Mouse (Mus musculus) neural tube, embryonic 14.5 days (tissue): ENCODE measurements around the gene Fndc3b. TPM values are rescaled to one million over a fixed set of nuclear protein-coding genes. Genes with fewer than 3 reads are reported as not detected.

Experiments
- ATAC-seq: fragments of 200-750 bp; cut with Nextera tagmentation; 2 replicates; pipeline ENCODE4 v1.8.0; 2017; ENCODE audit warnings: low read depth, mild to moderate bottlenecking, moderate TSS enrichment, moderate library complexity
- H3K27ac ChIP-seq: fragments of 300-500 bp; sonication (generic); 2 replicates; pipeline ENCODE4 v1.5.1; 2014; ENCODE audit warnings: low read depth, mild to moderate bottlenecking, control low read depth, low read length, moderate library complexity, mixed read lengths
- H3K27me3 ChIP-seq: fragments of 300-500 bp; sonication (generic); 2 replicates; pipeline ENCODE4 v1.6.1; 2014; ENCODE audit warnings: low read length; ENCODE audit not compliant: control insufficient read depth, insufficient read depth
- H3K36me3 ChIP-seq: fragments of 300-500 bp; sonication (generic); 2 replicates; pipeline ENCODE4 v1.6.1; 2014; ENCODE audit warnings: low read length, mixed read lengths; ENCODE audit not compliant: control insufficient read depth, insufficient read depth
- H3K4me1 ChIP-seq: fragments of 300-500 bp; sonication (generic); 2 replicates; pipeline ENCODE4 v1.6.1; 2014; ENCODE audit warnings: low read length; ENCODE audit not compliant: control insufficient read depth, insufficient read depth
- H3K4me2 ChIP-seq: fragments of 300-500 bp; sonication (generic); 2 replicates; pipeline ENCODE4 v1.6.1; 2014; ENCODE audit warnings: mild to moderate bottlenecking, low read depth, low read length, control low read depth
- H3K4me3 ChIP-seq: fragments of 300-500 bp; sonication (generic); 2 replicates; pipeline ENCODE4 v1.5.1; 2014; ENCODE audit warnings: low read depth, low read length, control low read depth, mixed read lengths
- H3K9ac ChIP-seq: fragments of 300-500 bp; sonication (generic); replicated peaks from 2 replicates; pipeline ENCODE4 v1.6.1; 2014; ENCODE audit warnings: low read depth, mild to moderate bottlenecking, control low read depth, low read length, mixed read lengths
- H3K9me3 ChIP-seq: fragments of 300-500 bp; sonication (generic); 2 replicates; pipeline ENCODE4 v1.6.1; 2016; ENCODE audit warnings: low read length; ENCODE audit not compliant: control insufficient read depth
- WGBS: fragments of 180-500 bp; shearing (Covaris S2); extraction: QIAGEN DNeasy Blood & Tissue Kit; methylation state at CpG from one replicate; pipeline ENCODE4 v1.1.7; 2014; 5-methylcytosine and 5-hydroxymethylcytosine counted together
- polyA plus RNA-seq: library from polyadenylated mRNA; unstranded; fragments of >200 nt; fragmentation: Nextera tagmentation; extraction: Ambion mirVana; gene quantifications from 2 replicates; pipeline ENCODE4 v1.2.1, GENCODE M21; 2014

Fndc3b gene
- polyA plus RNA-seq, 1 experiment from 2014 or later: 8.8 TPM

GRCm38 (mm10) chr3:27712421-27712820 lies 1.3 kb upstream of the Fndc3b start:
- Histone ChIP-seq H3K4me3 (no peak overlapping the region), H3K9ac (no peak overlapping the region), H3K4me2 (no peak overlapping the region), H3K27me3 (no peaks in the 10 kb centered on the region), H3K9me3 (no peaks in the 10 kb centered on the region), H3K36me3 (no peaks in the 10 kb centered on the region), H3K4me1 (peaks cover 9% of the 10 kb centered on the region; the same call in 1 of the 2 replicates), H3K27ac (no peak overlapping the region)
- 69% methylated on average over 6 of the region's 6 CpGs for WGBS
- no peak for ATAC-seq

- Histone ChIP-seq H3K9me3 (no peaks in the 10 kb centered on the region), H3K4me3 (peak overlapping the region; percentile 82), H3K27me3 (no peaks in the 10 kb centered on the region), H3K4me1 (peaks cover 9% of the 10 kb centered on the region; the same call in 1 of the 2 replicates), H3K9ac (peak overlapping the region; percentile 68), H3K36me3 (no peaks in the 10 kb centered on the region), H3K27ac (peak overlapping the region; percentile 83), H3K4me2 (peak overlapping the region; percentile 69)
- 1% methylated on average over 57 of the region's 86 CpGs for WGBS
- peak; percentile 38 for ATAC-seq
Measured at GRCm38 (mm10) chr3:27709906-27710647, 1.0 kb downstream of the Fndc3b start.

- Histone ChIP-seq H3K36me3 (no peaks in the 10 kb centered on the region), H3K27ac (peak overlapping the region; percentile 83; the same call in 1 of the 2 replicates), H3K9ac (peak overlapping the region; percentile 68), H3K4me3 (peak overlapping the region; percentile 82), H3K9me3 (no peaks in the 10 kb centered on the region), H3K27me3 (no peaks in the 10 kb centered on the region), H3K4me2 (peak overlapping the region; percentile 69), H3K4me1 (peaks cover 9% of the 10 kb centered on the region; the same call in 1 of the 2 replicates)
- 1% methylated on average over 22 of the region's 22 CpGs for WGBS
- no peak for ATAC-seq
Measured at GRCm38 (mm10) chr3:27709096-27709905, 1.8 kb downstream of the Fndc3b start.

- Histone ChIP-seq H3K9me3 (no peaks in the 10 kb centered on the region), H3K9ac (0 out of 2 replicates have a peak overlapping the region, but pooled peaks have one; percentile 35), H3K27ac (no peak overlapping the region), H3K4me3 (peak overlapping the region; percentile 82; the same call in 1 of the 2 replicates), H3K36me3 (no peaks in the 10 kb centered on the region), H3K27me3 (no peaks in the 10 kb centered on the region), H3K4me1 (peaks cover 9% of the 10 kb centered on the region; the same call in 1 of the 2 replicates), H3K4me2 (peak overlapping the region; percentile 69)
- ATAC-seq: no peak
- WGBS: 23% methylated on average over 5 of the region's 5 CpGs
Measured at GRCm38 (mm10) chr3:27708581-27708980, 2.5 kb downstream of the Fndc3b start.

GRCm38 (mm10) chr3:27705761-27706160 lies 5.3 kb downstream of the Fndc3b start:
- Histone ChIP-seq H3K36me3 (no peaks in the 10 kb centered on the region), H3K27me3 (no peaks in the 10 kb centered on the region), H3K4me2 (no peak overlapping the region), H3K4me3 (no peak overlapping the region), H3K9ac (no peak overlapping the region), H3K9me3 (no peaks in the 10 kb centered on the region), H3K4me1 (peaks cover 9% of the 10 kb centered on the region; the same call in 1 of the 2 replicates), H3K27ac (no peak overlapping the region)
- ATAC-seq: no peak
- WGBS: 54% methylated on average over 6 of the region's 6 CpGs

- no peaks in the 10 kb centered on the region for H3K27me3 ChIP-seq
- no peak overlapping the region for H3K9ac ChIP-seq
- no peak for ATAC-seq
- no peak overlapping the region for H3K4me3 ChIP-seq
- no peak overlapping the region for H3K4me2 ChIP-seq
- no peak overlapping the region for H3K27ac ChIP-seq
- no peaks in the 10 kb centered on the region for H3K36me3 ChIP-seq
- no peaks in the 10 kb centered on the region for H3K9me3 ChIP-seq
- whole genome bisulfite sequencing: 60% methylated on average over 4 of the region's 4 CpGs
- peaks cover 9% of the 10 kb centered on the region; the same call in 1 of the 2 replicates for H3K4me1 ChIP-seq
Measured at GRCm38 (mm10) chr3:27705056-27705455, 6.1 kb downstream of the Fndc3b start.

GRCm38 (mm10) chr3:27704641-27705040 lies 6.5 kb downstream of the Fndc3b start:
- Histone ChIP-seq H3K4me3 (no peak overlapping the region), H3K4me2 (no peak overlapping the region), H3K9me3 (no peaks in the 10 kb centered on the region), H3K4me1 (peaks cover 6% of the 10 kb centered on the region; the same call in 1 of the 2 replicates), H3K27ac (no peak overlapping the region), H3K36me3 (no peaks in the 10 kb centered on the region), H3K9ac (no peak overlapping the region), H3K27me3 (no peaks in the 10 kb centered on the region)
- ATAC-seq: no peak
- WGBS: 82% methylated on average over 9 of the region's 9 CpGs

GRCm38 (mm10) chr3:27703531-27703930 lies 7.6 kb downstream of the Fndc3b start:
- Histone ChIP-seq H3K9me3 (no peaks in the 10 kb centered on the region), H3K27me3 (no peaks in the 10 kb centered on the region), H3K4me1 (no peaks in the 10 kb centered on the region), H3K4me2 (no peak overlapping the region), H3K9ac (no peak overlapping the region), H3K4me3 (no peak overlapping the region), H3K27ac (no peak overlapping the region), H3K36me3 (no peaks in the 10 kb centered on the region)
- WGBS: 90% methylated on average over 8 of the region's 8 CpGs
- no peak for ATAC-seq

- no peak overlapping the region for H3K27ac ChIP-seq
- no peak overlapping the region for H3K9ac ChIP-seq
- H3K4me2 ChIP-seq: no peak overlapping the region
- H3K36me3 ChIP-seq: no peaks in the 10 kb centered on the region
- ATAC-seq: no peak
- no peaks in the 10 kb centered on the region for H3K4me1 ChIP-seq
- no peaks in the 10 kb centered on the region for H3K27me3 ChIP-seq
- no peak overlapping the region for H3K4me3 ChIP-seq
- WGBS: 93% methylated on average over 2 of the region's 2 CpGs
- no peaks in the 10 kb centered on the region for H3K9me3 ChIP-seq
Measured at GRCm38 (mm10) chr3:27703081-27703480, 8.0 kb downstream of the Fndc3b start.
